Mouse (Mus musculus) ES-E14 (cell line): ENCODE data around the gene St6galnac3.

Experiments used
- CHD2 ChIP-seq: IDR thresholded peaks from 2 replicates; pipeline ENCODE4 v1.6.1; 2014; ENCODE audit warnings: mild to moderate bottlenecking, low read depth, low read length, inconsistent platforms
- HCFC1 ChIP-seq: IDR thresholded peaks from 2 replicates; pipeline ENCODE4 v1.6.1; 2012; ENCODE audit warnings: low read length, inconsistent platforms, borderline replicate concordance; ENCODE audit not compliant: insufficient read depth
- MAFK ChIP-seq: IDR thresholded peaks from 2 replicates; pipeline ENCODE4 v1.6.1; 2014; ENCODE audit warnings: mild to moderate bottlenecking, low read depth, low read length, inconsistent platforms; ENCODE audit not compliant: insufficient read depth
- ZC3H11A ChIP-seq: IDR thresholded peaks from 2 replicates; pipeline ENCODE4 v1.6.1; 2012; ENCODE audit warnings: low read depth, mild to moderate bottlenecking, inconsistent platforms, low read length, borderline replicate concordance
- ZNF384 ChIP-seq: IDR thresholded peaks from 2 replicates; pipeline ENCODE4 v1.6.1; 2012; ENCODE audit warnings: low read depth, low read length, inconsistent platforms

DNA sequence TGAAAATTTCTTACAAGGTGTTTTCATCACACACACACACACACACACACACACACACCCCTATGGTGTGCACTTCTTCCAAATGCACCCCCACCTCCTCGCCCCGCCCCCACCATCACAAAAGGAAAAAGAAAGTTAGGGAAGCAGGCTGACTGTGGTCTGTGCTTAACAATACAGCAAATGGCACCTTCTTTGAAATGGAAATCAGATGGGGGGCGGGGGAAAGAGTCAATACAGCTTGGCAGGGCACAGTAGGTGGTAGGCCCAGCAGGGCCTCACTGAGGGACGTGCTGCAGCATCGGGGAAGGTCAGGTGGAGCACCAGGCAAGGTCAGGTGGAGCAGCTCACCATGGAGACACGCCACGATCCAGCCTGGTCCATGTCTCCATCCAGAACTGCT, 49.1 kb downstream of the St6galnac3 start:
- TF ChIP-seq MAFK (no peak), HCFC1 (0 out of 2 replicates have a peak, but pooled peaks have one; percentile 30), ZNF384 (no peak), CHD2 (peak; percentile 46; the same call in 1 of the 2 replicates), ZC3H11A (no peak)
